Mouse (Mus musculus) layer of hippocampus, adult 8-10 months (tissue): Measurements from ENCODE around the gene Fam122b. TPM values are rescaled to one million over a fixed set of nuclear protein-coding genes. Genes with fewer than 3 reads are reported as not detected.

Source experiments
- DNase-seq, 2 experiments: peaks; one replicate each; pipeline ENCODE4 v3.0.0; 2022; ENCODE audit warnings: low spot score in 2 of 2
- total RNA-seq, 4 experiments: library from RNA; stranded (reverse); gene quantifications; 2 replicates each; pipeline ENCODE4 v1.2.4; 2022

Gene Fam122b
- total RNA-seq, 4 experiments from 2014 or later: 3.5 to 4.5 (median 3.6) TPM

DNA sequence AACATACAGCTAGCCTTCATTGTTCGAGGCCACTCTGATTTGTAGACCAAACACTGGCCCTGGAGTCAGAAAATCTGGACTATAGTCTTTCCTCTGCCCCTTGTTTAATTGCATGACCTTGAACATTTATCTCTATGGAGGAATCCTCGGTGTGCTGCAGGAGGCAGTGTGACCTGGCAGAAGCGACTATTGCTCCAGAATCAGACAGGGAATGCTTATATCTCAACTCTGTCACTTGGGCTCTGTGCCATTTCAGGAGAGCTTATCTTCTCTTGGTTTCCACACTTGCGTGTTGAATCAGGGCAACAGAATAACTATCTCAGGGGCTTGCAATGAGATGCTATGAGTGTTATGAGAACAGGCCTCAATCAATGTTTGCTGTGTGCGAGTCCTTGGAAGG is 68.0 kb downstream of the Fam122b start:
- DNase-seq: no peak

DNA sequence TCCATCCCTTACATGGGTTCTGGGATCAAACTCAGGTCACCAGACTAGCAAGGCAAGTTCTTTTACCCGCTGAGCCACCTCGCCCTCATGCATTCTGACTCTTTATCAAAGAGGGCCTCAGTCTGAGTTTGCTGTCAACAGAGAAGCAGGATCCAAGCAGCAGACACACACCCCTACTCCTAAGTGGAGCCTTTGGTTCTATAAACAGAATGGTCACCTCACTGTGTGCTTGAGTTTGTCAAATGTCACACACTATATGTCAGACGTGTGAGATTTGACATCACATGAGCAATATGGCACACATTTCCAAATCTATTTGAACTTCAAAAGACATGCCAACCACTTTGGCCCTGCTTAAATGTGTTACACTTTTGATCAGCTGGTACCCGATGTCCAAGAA is 71.9 kb downstream of the Fam122b start:
- no peak for DNase-seq

DNA sequence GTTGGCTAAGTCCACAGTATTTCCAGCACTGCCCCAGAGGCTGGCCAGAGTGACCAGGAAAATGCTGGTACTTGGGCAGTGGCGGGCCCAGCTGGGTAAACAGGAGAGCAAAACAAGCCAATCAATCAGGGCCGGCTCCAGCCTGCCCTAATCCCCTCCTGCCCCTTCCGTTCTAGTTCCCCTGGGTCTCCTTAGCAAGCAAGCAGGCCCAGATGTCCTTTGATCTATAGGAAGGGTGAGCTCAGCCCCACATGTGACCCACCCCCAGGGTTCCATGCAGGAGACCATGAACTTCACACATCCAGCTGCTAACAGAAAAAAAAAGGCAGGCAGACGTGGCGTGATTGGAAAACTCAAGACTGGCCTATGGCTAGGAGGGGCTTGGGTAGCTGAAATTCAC is 73.2 kb downstream of the Fam122b start:
- DNase-seq: no peak

Other genes with a start within 250 kb of the Fam122b start
- gene Plac1, start 29.7 kb downstream of the Fam122b start, total RNA-seq: not detected
- gene Fam122c, start 3.6 kb upstream of the Fam122b start, total RNA-seq: not detected
- gene Mospd1, start 100.7 kb upstream of the Fam122b start, total RNA-seq: 10 to 100 TPM in 3 of 4 experiments, 1 to 10 TPM in 1; 9.4 to 13.8 (median 11.5) TPM
- gene Etd, start 165.1 kb upstream of the Fam122b start, total RNA-seq: not detected